Mouse (Mus musculus) embryo, embryonic 10.5 days (tissue): Measurements from ENCODE around the gene Acta2.

ENCODE experiments used
- DNase-seq: peaks from one replicate; pipeline ENCODE4 v3.0.0-alpha.2; 2015; ENCODE audit warnings: low spot score

Acta2 gene

GRCm38 (mm10) chr19:34254880-34255681, at the start of gene Acta2:
Acta2 (minus strand) TSS chr19:34255590.
- peak; percentile 18 for DNase-seq

GRCm38 (mm10) chr19:34304917-34305316, 49.5 kb upstream of the Acta2 start:
- DNase-seq, result no peak

GRCm38 (mm10) chr19:34300430-34300829, 45.0 kb upstream of the Acta2 start:
- no peak for DNase-seq

GRCm38 (mm10) chr19:34299229-34299628, 43.8 kb upstream of the Acta2 start:
- no peak for DNase-seq

- DNase-seq, result no peak
These were observed 43.1 kb upstream of the Acta2 start for GRCm38 (mm10) chr19:34298531-34298930.

- DNase-seq, result no peak
These were observed 40.1 kb upstream of the Acta2 start for GRCm38 (mm10) chr19:34295442-34295841.

GRCm38 (mm10) chr19:34293376-34293947, 38.1 kb upstream of the Acta2 start:
- no peak for DNase-seq

- no peak for DNase-seq
These were observed 37.3 kb upstream of the Acta2 start for GRCm38 (mm10) chr19:34292701-34293100.

- no peak for DNase-seq
These were observed 36.6 kb upstream of the Acta2 start for GRCm38 (mm10) chr19:34291956-34292355.

GRCm38 (mm10) chr19:34291379-34291778, 36.0 kb upstream of the Acta2 start:
- DNase-seq, result no peak

- DNase-seq, result no peak
These were observed 35.5 kb upstream of the Acta2 start for GRCm38 (mm10) chr19:34290872-34291341.

- peak; percentile 69 for DNase-seq
These were observed 34.8 kb upstream of the Acta2 start, which contains the start of gene Fas for GRCm38 (mm10) chr19:34289948-34290789. Fas (plus strand) TSS chr19:34290666.

- no peak for DNase-seq
These were observed 33.3 kb upstream of the Acta2 start for GRCm38 (mm10) chr19:34288696-34289095.

- DNase-seq, result no peak
These were observed 32.4 kb upstream of the Acta2 start for GRCm38 (mm10) chr19:34287656-34288415.

- no peak for DNase-seq
These were observed 31.8 kb upstream of the Acta2 start for GRCm38 (mm10) chr19:34287221-34287620.

GRCm38 (mm10) chr19:34284826-34285225, 29.4 kb upstream of the Acta2 start:
- no peak for DNase-seq

GRCm38 (mm10) chr19:34284383-34284782, 29.0 kb upstream of the Acta2 start:
- peak; percentile 24 for DNase-seq

GRCm38 (mm10) chr19:34283614-34284013, 28.2 kb upstream of the Acta2 start:
- no peak for DNase-seq

- DNase-seq, result no peak
These were observed 22.7 kb upstream of the Acta2 start for GRCm38 (mm10) chr19:34278078-34278477.

GRCm38 (mm10) chr19:34273073-34273472, 17.7 kb upstream of the Acta2 start:
- DNase-seq, result no peak

GRCm38 (mm10) chr19:34270824-34271464, 15.6 kb upstream of the Acta2 start:
- no peak for DNase-seq
